Mouse (Mus musculus) heart, adult 2 months (tissue): ENCODE data around the gene Prmt7. TPM values are rescaled to one million over a fixed set of nuclear protein-coding genes. Genes with fewer than 3 reads are reported as not detected.

Experiments used
- DNase-seq, 2 experiments: peaks; one replicate each; pipeline ENCODE4 v3.0.0; 2021
- H3K27ac ChIP-seq: fragments of 200-600 bp; 2 replicates; pipeline ENCODE4 v1.8.1; 2022
- H3K27me3 ChIP-seq: fragments of 200-500 bp; 2 replicates; pipeline ENCODE4 v1.6.1; 2012; ENCODE audit warnings: mild to moderate bottlenecking, low read length, inconsistent platforms, mixed read lengths; ENCODE audit not compliant: control insufficient read depth, insufficient read depth
- H3K36me3 ChIP-seq: fragments of 200-500 bp; 2 replicates; pipeline ENCODE4 v1.6.1; 2012; ENCODE audit warnings: low read length, inconsistent platforms; ENCODE audit not compliant: control insufficient read depth, insufficient read depth
- H3K4me1 ChIP-seq: fragments of 200-500 bp; 2 replicates; pipeline ENCODE4 v1.6.1; 2011; ENCODE audit warnings: low read length; ENCODE audit not compliant: control insufficient read depth, insufficient read depth
- H3K4me3 ChIP-seq: fragments of 200-600 bp; 2 replicates; pipeline ENCODE4 v1.8.1; 2022
- H3K79me2 ChIP-seq: fragments of 200-500 bp; replicated peaks from 2 replicates; pipeline ENCODE4 v1.6.1; 2012; ENCODE audit warnings: mild to moderate bottlenecking, inconsistent platforms, low read length, moderate library complexity, mixed read lengths; ENCODE audit not compliant: control insufficient read depth, insufficient read depth
- H3K9ac ChIP-seq: fragments of 200-500 bp; 2 replicates; pipeline ENCODE4 v1.6.1; 2012; ENCODE audit warnings: low read depth, mild to moderate bottlenecking, control low read depth, inconsistent platforms, low read length, mixed read lengths
- CTCF ChIP-seq: fragments of 200-600 bp; IDR thresholded peaks from 2 replicates; pipeline ENCODE4 v1.8.1; 2022; ENCODE audit warnings: antibody characterized with exemption, mild to moderate bottlenecking, moderate library complexity
- EP300 ChIP-seq: fragments of 200-500 bp; IDR thresholded peaks from 2 replicates; pipeline ENCODE4 v1.6.1; 2011; ENCODE audit warnings: low read depth, low read length, control low read depth; ENCODE audit not compliant: insufficient read depth
- POLR2A ChIP-seq: fragments of 200-500 bp; IDR thresholded peaks from 2 replicates; pipeline ENCODE4 v1.6.1; 2011; ENCODE audit warnings: mild to moderate bottlenecking, low read depth, low read length, control low read depth; ENCODE audit not compliant: insufficient read depth
- WGBS: fragments of 180-500 bp; shearing (Covaris S2); methylation state at CpG from one replicate; pipeline ENCODE4 v1.1.7; 2018; 5-methylcytosine and 5-hydroxymethylcytosine counted together
- intact Hi-C: fragments of 180-260 bp; cut with DNase I; formaldehyde crosslinking; loops from one replicate; pipeline ENCODE4 v1.15.1; 2025
- polyA plus RNA-seq: library from polyadenylated mRNA; depleted of rRNA; stranded (reverse); fragments of >200 nt; gene quantifications from 2 replicates; pipeline ENCODE4 v1.2.3, GENCODE M21; 2012
- total RNA-seq, 2 experiments: library from RNA; stranded (reverse); gene quantifications; 2 replicates each; pipeline ENCODE4 v1.2.3; 2021

Gene Prmt7
- total and polyA plus RNA-seq, 3 experiments = 21.7 to 26.3 (median 22.9) TPM

DNA sequence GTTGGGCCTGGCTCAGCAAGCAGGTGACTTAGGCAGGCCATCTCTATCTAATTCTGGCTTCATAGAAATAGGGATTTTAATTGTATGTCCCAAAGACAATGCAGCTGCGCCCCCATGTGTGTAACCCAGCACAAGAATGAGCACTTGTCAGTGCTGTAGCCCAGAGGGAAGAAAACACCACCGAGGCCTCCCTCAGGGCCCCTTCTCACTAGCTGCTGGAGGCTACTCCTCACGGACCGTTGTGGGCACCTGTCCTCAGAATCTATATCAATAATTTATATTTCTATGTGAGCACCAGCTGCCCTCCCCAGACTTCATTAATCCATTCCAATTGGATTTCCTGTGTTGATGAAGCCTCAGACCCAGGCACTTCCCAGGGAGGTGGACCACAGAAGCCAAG is 50.2 kb downstream of the Prmt7 start:
- Histone ChIP-seq H3K4me3 (no peak overlapping the region), H3K4me1 (no peaks in the 10 kb centered on the region), H3K9ac (no peak overlapping the region), H3K27ac (no peak overlapping the region), H3K79me2 (no peaks in the 10 kb centered on the region), H3K36me3 (no peaks in the 10 kb centered on the region), H3K27me3 (no peaks in the 10 kb centered on the region)
- TF ChIP-seq EP300 (no peak), POLR2A (no peak), CTCF (no peak)
- no peak for DNase-seq
- intact Hi-C loops = loop anchor here (5.0 kb wide), 1 partner anchor 141 kb away; no protein-coding TSS in a partner anchor
- WGBS = 94% methylated on average over 4 of the region's 4 CpGs

DNA sequence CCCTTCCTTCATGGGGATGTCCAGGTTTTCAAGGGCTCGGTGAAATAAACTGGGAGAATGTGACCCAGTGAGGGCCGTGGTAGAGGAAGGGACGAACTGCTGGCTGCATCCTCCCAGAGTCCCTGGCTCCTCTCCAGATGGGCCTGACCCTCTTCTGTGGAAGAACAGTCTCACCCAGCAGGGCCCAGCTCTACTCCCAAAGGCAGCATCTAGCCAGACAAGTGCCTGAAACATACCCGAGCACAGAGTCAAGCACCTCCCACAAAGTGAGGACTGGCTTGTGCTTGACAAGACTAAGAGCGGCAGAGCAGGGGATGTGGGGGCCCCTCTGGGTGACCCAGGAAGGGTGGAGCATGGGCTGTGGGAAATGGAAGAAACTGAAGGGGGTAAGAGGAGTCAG is 51.6 kb downstream of the Prmt7 start:
- Histone ChIP-seq H3K36me3 (no peaks in the 10 kb centered on the region), H3K9ac (no peak overlapping the region), H3K27ac (no peak overlapping the region), H3K27me3 (no peaks in the 10 kb centered on the region), H3K4me3 (no peak overlapping the region), H3K79me2 (no peaks in the 10 kb centered on the region), H3K4me1 (no peaks in the 10 kb centered on the region)
- intact Hi-C loops = loop anchor here (5.0 kb wide), 1 partner anchor 140 kb away; no protein-coding TSS in a partner anchor
- WGBS = 24% methylated on average over 5 of the region's 5 CpGs
- DNase-seq = peak in 1 of 2 experiments; percentile 20
- TF ChIP-seq POLR2A (no peak), EP300 (no peak), CTCF (no peak)

DNA sequence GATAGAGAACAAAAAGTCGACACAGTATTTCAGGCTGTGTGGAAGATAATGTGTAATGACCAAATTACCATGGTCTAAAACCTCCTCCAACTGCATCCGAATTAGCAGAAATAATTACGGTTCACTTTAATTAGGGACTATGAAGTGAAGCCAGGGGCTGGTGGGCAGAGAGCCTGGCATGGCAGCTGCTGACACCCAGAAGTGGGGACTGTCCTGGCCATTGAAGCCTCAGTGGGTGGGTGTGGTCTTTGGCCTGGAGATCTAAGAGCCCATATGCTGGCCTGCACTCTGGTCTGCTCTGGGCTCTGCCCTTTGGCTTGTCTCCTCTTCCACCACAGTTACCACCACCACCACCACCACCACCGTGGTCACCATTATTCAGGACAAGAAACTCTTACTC is 53.2 kb downstream of the Prmt7 start:
- intact Hi-C loops = loop anchor here (5.0 kb wide), 1 partner anchor 138 kb away; no protein-coding TSS in a partner anchor
- Histone ChIP-seq H3K27ac (no peak overlapping the region), H3K36me3 (no peaks in the 10 kb centered on the region), H3K4me3 (no peak overlapping the region), H3K27me3 (no peaks in the 10 kb centered on the region), H3K9ac (no peak overlapping the region), H3K79me2 (no peaks in the 10 kb centered on the region), H3K4me1 (no peaks in the 10 kb centered on the region)
- no peak for DNase-seq
- WGBS = 98% methylated on average over 4 of the region's 4 CpGs
- no peak for TF ChIP-seq CTCF
- TF ChIP-seq EP300 = no peak
- TF ChIP-seq POLR2A = no peak

- no peak for TF ChIP-seq EP300
- TF ChIP-seq CTCF = no peak
- TF ChIP-seq POLR2A = no peak
- DNase-seq = no peak
- Histone ChIP-seq H3K4me1 (no peaks in the 10 kb centered on the region), H3K79me2 (no peaks in the 10 kb centered on the region), H3K9ac (no peak overlapping the region), H3K4me3 (no peak overlapping the region), H3K36me3 (no peaks in the 10 kb centered on the region), H3K27ac (no peak overlapping the region), H3K27me3 (no peaks in the 10 kb centered on the region)
- intact Hi-C loops = no loop called here
- 84% methylated on average over 17 of the region's 17 CpGs for WGBS
These were observed 54.7 kb downstream of the Prmt7 start for GRCm38 (mm10) chr8:106265398-106265797.

DNA sequence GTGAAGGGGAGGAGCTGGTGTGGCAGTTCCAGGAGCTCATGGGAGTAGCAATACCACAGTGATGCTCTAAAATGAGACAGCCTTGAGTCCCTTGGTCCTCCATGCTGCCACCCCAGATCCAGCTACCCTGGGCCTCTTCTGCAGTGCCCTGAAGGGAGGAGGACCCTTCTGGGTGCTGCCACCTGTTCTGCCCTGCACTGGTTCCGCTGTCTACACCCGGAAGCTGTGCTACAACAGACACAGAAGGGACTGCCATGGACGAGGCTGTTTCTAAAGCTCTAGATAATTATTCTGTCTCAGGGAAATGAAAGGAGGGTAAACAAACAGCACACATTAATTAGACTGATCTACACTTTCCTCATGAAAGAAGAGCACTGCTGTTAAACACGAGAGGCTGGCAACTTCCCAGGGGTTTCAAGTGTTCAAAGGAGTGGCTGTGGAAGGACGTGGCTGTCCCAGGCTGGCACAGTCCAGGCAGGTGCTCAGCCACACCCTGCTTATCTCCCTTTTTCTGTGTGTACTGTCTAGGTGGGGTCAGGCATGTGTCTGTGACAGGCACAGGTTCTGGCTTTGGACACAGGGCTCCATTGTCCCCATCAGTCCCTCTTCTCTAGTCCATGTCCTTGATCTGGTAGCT is 58.1 kb downstream of the Prmt7 start:
- no peaks in the 10 kb centered on the region for H3K36me3 ChIP-seq
- intact Hi-C loops = no loop called here
- DNase-seq = no peak
- no peak overlapping the region for H3K4me3 ChIP-seq
- H3K4me1 ChIP-seq = no peaks in the 10 kb centered on the region
- H3K27me3 ChIP-seq = no peaks in the 10 kb centered on the region
- no peak overlapping the region for H3K27ac ChIP-seq
- no peak overlapping the region for H3K9ac ChIP-seq
- TF ChIP-seq POLR2A (no peak), EP300 (no peak), CTCF (no peak)
- 65% methylated on average over 5 of the region's 5 CpGs for WGBS
- no peaks in the 10 kb centered on the region for H3K79me2 ChIP-seq

DNA sequence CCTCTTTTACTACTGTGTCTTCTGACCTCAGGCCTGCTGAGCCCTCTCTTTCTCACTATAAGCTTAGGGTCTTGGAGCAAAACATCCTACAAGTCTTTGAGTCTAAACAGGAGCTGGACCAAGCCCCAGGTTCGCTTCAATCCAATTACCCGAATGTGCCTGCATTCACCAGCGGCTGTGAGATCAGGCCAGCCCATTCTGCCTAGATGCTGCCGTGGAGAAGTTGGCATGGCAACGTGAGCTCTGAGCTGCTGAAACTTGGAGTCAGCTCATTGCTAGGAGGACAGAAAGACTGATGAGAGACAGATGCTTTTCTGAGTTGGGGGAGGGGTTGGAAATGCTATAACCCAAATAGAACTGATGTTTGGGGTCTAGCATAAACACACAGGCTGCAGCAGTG is 60.1 kb downstream of the Prmt7 start:
- intact Hi-C loops = no loop called here
- TF ChIP-seq EP300 (no peak), CTCF (no peak), POLR2A (no peak)
- H3K27me3 ChIP-seq = no peaks in the 10 kb centered on the region
- H3K4me1 ChIP-seq = no peaks in the 10 kb centered on the region
- H3K27ac ChIP-seq = no peak overlapping the region
- no peak overlapping the region for H3K9ac ChIP-seq
- DNase-seq = no peak
- 77% methylated on average over 5 of the region's 5 CpGs for WGBS
- H3K4me3 ChIP-seq = no peak overlapping the region
- H3K36me3 ChIP-seq = no peaks in the 10 kb centered on the region
- no peaks in the 10 kb centered on the region for H3K79me2 ChIP-seq
